Mouse (Mus musculus): ENCODE measurements around the gene Nrxn2.

- TF ChIP-seq CHD2 (IDR thresholded peaks at IDR 0.05; ENCODE audit: low read depth, low read length) (no peak), MAFK (IDR thresholded peaks at IDR 0.05; ENCODE audit: insufficient read depth, low read depth, low read length) (no peak)
Measured at GRCm38 (mm10) chr19:6516153-6516552, 97.6 kb downstream of the Nrxn2 start.
